Mouse (Mus musculus): ENCODE results near the gene Hdlbp. TPM values are rescaled to one million over a fixed set of nuclear protein-coding genes. Genes with fewer than 3 reads are reported as not detected.

The Hdlbp gene
- polyA plus RNA-seq, 1 experiment = 154 TPM

DNA sequence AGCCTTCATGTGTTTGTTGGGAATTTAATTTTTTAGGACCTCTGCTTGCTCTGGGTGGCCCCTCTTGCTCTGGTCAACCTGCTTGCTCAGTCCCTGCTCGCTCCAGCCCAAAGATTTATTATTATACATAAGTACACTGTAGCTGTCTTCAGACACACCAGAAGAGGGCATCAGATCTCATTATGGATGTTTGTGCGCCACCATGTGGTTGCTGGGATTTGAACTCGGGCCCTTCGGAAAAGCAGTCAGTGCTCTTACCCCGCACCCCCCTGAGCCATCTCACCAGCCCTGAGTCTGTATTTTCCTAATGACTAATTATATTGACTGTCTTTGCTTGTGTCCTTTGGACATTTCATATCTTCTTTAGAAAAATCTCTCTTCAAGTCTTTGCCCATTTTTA lies 99.5 kb downstream of the Hdlbp start:
- Histone ChIP-seq H3ac (ENCODE audit: control insufficient read depth, insufficient read length) (no peak overlapping the region), H3K79me2 (ENCODE audit: control insufficient read depth, insufficient read depth) (no peaks in the 10 kb centered on the region), H3K4me2 (ENCODE audit: low read depth) (no peak overlapping the region), H3K4me3 (no peak overlapping the region), H3K36me3 (ENCODE audit: control insufficient read depth, insufficient read depth) (no peaks in the 10 kb centered on the region), H3K27me3 (ENCODE audit: control insufficient read depth, insufficient read depth, insufficient read length) (peaks cover 20% of the 10 kb centered on the region)
- TF ChIP-seq POLR2A (IDR thresholded peaks at IDR 0.05; ENCODE audit: insufficient read length, low read depth) (no peak), POLR2AphosphoS2 (IDR thresholded peaks at IDR 0.05; ENCODE audit: insufficient read length, low read depth) (no peak), CEBPB (IDR thresholded peaks at IDR 0.05; ENCODE audit: insufficient read depth, poor library complexity, severe bottlenecking) (no peak), MAX (IDR thresholded peaks at IDR 0.05; ENCODE audit: low read depth) (no peak), USF1 (IDR thresholded peaks at IDR 0.05; ENCODE audit: low read depth) (no peak), TCF12 (IDR thresholded peaks at IDR 0.05; ENCODE audit: insufficient read depth, poor library complexity, severe bottlenecking) (no peak), TCF3 (IDR thresholded peaks at IDR 0.05; ENCODE audit: insufficient read length, low read depth) (no peak), E2F4 (IDR thresholded peaks at IDR 0.05; ENCODE audit: insufficient read depth) (no peak), SRF (IDR thresholded peaks at IDR 0.05; ENCODE audit: control insufficient read depth, insufficient read length, low read depth) (no peak), MYOD1 (IDR thresholded peaks at IDR 0.05; ENCODE audit: control insufficient read depth in 1 of 3, insufficient read length in 2 of 3, low read depth in 2 of 3) (no peak), MYOG (IDR thresholded peaks at IDR 0.05; ENCODE audit: control insufficient read depth in 1 of 3, insufficient read depth in 1 of 3, insufficient read length in 2 of 3, low read depth in 2 of 3) (no peak), REST (IDR thresholded peaks at IDR 0.05; ENCODE audit: insufficient read depth, insufficient read length) (no peak)

DNA sequence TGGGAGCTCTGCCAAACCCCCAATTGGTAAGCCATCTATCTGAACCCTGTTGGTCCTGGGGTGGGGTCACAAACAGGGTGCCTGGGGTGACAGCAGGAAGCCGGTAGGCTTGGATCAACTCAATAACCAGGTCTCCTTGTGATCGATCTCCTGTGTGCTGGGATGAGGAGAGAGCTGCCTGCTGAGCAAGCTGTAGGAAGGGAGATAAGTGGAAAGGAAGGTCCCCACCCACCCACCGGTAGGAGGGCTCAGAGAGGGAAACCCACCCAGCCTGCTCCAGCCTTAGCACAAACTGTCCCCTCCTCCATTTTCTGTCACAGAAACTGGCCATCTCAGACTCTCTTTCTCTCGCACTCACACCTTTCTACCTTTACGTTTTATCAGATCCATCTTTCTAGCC lies 101.3 kb downstream of the Hdlbp start:
- no peak overlapping the region for H3K4me3 ChIP-seq
- H3K27me3 ChIP-seq (ENCODE audit: control insufficient read depth, insufficient read depth, insufficient read length) = peaks cover 20% of the 10 kb centered on the region
- no peaks in the 10 kb centered on the region for H3K79me2 ChIP-seq (ENCODE audit: control insufficient read depth, insufficient read depth)
- TF ChIP-seq CEBPB (IDR thresholded peaks at IDR 0.05; ENCODE audit: insufficient read depth, poor library complexity, severe bottlenecking) = no peak
- TF ChIP-seq POLR2A (IDR thresholded peaks at IDR 0.05; ENCODE audit: insufficient read length, low read depth) = no peak
- no peak for TF ChIP-seq POLR2AphosphoS2 (IDR thresholded peaks at IDR 0.05; ENCODE audit: insufficient read length, low read depth)
- TF ChIP-seq MAX (IDR thresholded peaks at IDR 0.05; ENCODE audit: low read depth) = no peak
- no peak for TF ChIP-seq MYOG (IDR thresholded peaks at IDR 0.05; ENCODE audit: control insufficient read depth in 1 of 3, insufficient read depth in 1 of 3, insufficient read length in 2 of 3, low read depth in 2 of 3)
- TF ChIP-seq TCF3 (IDR thresholded peaks at IDR 0.05; ENCODE audit: insufficient read length, low read depth) = no peak
- no peak overlapping the region for H3K4me2 ChIP-seq (ENCODE audit: low read depth)
- no peaks in the 10 kb centered on the region for H3K36me3 ChIP-seq (ENCODE audit: control insufficient read depth, insufficient read depth)
- no peak overlapping the region for H3ac ChIP-seq (ENCODE audit: control insufficient read depth, insufficient read length)

DNA sequence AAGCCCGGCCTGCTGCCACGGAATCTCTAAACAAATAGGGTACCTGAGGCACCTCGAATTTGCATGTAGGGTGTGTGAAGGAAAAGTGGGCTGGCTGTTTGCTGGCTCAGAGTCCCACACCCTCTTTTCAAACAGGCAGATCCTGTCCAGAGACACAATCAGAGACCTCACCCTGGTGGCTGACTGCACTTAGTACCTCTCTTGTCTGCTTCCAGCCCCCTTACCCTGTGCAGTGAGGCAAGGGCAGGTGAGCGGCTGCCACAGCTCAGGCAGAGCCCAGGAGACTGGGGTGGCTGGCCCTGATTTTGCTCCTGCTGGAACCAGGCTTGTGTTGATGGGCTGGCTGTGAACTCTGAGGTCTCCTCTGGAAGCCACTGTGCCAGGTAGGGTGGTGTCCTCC lies 105.0 kb downstream of the Hdlbp start, which contains the start of gene Ano7:
Gene Ano7 (plus strand): TSS at position 266 of the 400 bp plus-strand sequence.
- TF ChIP-seq MAX (IDR thresholded peaks at IDR 0.05; ENCODE audit: low read depth) (no peak), USF1 (IDR thresholded peaks at IDR 0.05; ENCODE audit: low read depth) (no peak), SRF (IDR thresholded peaks at IDR 0.05; ENCODE audit: control insufficient read depth, insufficient read length, low read depth) (no peak), MYOG (IDR thresholded peaks at IDR 0.05; ENCODE audit: control insufficient read depth in 1 of 3, insufficient read depth in 1 of 3, insufficient read length in 2 of 3, low read depth in 2 of 3) (no peak), REST (IDR thresholded peaks at IDR 0.05; ENCODE audit: insufficient read depth, insufficient read length) (no peak), E2F4 (IDR thresholded peaks at IDR 0.05; ENCODE audit: insufficient read depth) (no peak), CEBPB (IDR thresholded peaks at IDR 0.05; ENCODE audit: insufficient read depth, poor library complexity, severe bottlenecking) (no peak), POLR2A (IDR thresholded peaks at IDR 0.05; ENCODE audit: insufficient read length, low read depth) (no peak), TCF12 (IDR thresholded peaks at IDR 0.05; ENCODE audit: insufficient read depth, poor library complexity, severe bottlenecking) (no peak), MYOD1 (IDR thresholded peaks at IDR 0.05; ENCODE audit: control insufficient read depth in 1 of 3, insufficient read length in 2 of 3, low read depth in 2 of 3) (no peak), TCF3 (IDR thresholded peaks at IDR 0.05; ENCODE audit: insufficient read length, low read depth) (no peak), POLR2AphosphoS2 (IDR thresholded peaks at IDR 0.05; ENCODE audit: insufficient read length, low read depth) (no peak)
- Histone ChIP-seq H3K79me2 (ENCODE audit: control insufficient read depth, insufficient read depth) (no peaks in the 10 kb centered on the region), H3K27me3 (ENCODE audit: control insufficient read depth, insufficient read depth, insufficient read length) (peaks cover 12% of the 10 kb centered on the region), H3ac (ENCODE audit: control insufficient read depth, insufficient read length) (no peak within 1 kb of the TSS), H3K36me3 (ENCODE audit: control insufficient read depth, insufficient read depth) (no peaks in the 10 kb centered on the region), H3K4me2 (ENCODE audit: low read depth) (no peak within 1 kb of the TSS), H3K4me3 (no peak within 1 kb of the TSS)

DNA sequence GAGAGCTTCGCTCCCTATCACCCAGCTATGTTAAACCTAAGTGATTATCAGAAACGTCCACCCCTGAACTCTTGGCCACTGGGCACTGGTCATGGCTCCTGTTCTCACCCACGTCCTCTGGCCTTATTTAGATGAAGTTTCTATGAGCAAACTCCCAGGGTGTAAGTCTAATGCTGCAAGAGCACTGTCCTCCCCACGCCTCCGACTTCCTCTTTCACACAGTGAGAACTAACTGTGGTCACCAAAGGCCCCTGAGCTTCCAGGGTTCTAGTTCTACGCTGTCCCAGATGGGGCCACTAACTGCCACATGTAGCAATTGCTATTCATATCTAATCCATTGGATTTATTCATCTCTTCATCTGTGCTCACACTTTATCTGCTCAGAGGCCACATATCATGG lies 113.0 kb downstream of the Hdlbp start:
- H3K4me3 ChIP-seq = no peak overlapping the region
- H3K79me2 ChIP-seq (ENCODE audit: control insufficient read depth, insufficient read depth) = no peaks in the 10 kb centered on the region
- no peak overlapping the region for H3K4me2 ChIP-seq (ENCODE audit: low read depth)
- H3ac ChIP-seq (ENCODE audit: control insufficient read depth, insufficient read length) = no peak overlapping the region
- no peak for TF ChIP-seq TCF3 (IDR thresholded peaks at IDR 0.05; ENCODE audit: insufficient read length, low read depth)
- no peak for TF ChIP-seq E2F4 (IDR thresholded peaks at IDR 0.05; ENCODE audit: insufficient read depth)
- no peak for TF ChIP-seq MAX (IDR thresholded peaks at IDR 0.05; ENCODE audit: low read depth)
- TF ChIP-seq POLR2AphosphoS2 (IDR thresholded peaks at IDR 0.05; ENCODE audit: insufficient read length, low read depth) = no peak
- TF ChIP-seq MYOG (IDR thresholded peaks at IDR 0.05; ENCODE audit: control insufficient read depth in 1 of 3, insufficient read depth in 1 of 3, insufficient read length in 2 of 3, low read depth in 2 of 3) = no peak
- TF ChIP-seq REST (IDR thresholded peaks at IDR 0.05; ENCODE audit: insufficient read depth, insufficient read length) = no peak
- TF ChIP-seq USF1 (IDR thresholded peaks at IDR 0.05; ENCODE audit: low read depth) = no peak
- TF ChIP-seq CEBPB (IDR thresholded peaks at IDR 0.05; ENCODE audit: insufficient read depth, poor library complexity, severe bottlenecking) = no peak
- no peak for TF ChIP-seq MYOD1 (IDR thresholded peaks at IDR 0.05; ENCODE audit: control insufficient read depth in 1 of 3, insufficient read length in 2 of 3, low read depth in 2 of 3)
- TF ChIP-seq TCF12 (IDR thresholded peaks at IDR 0.05; ENCODE audit: insufficient read depth, poor library complexity, severe bottlenecking) = no peak
- TF ChIP-seq POLR2A (IDR thresholded peaks at IDR 0.05; ENCODE audit: insufficient read length, low read depth) = no peak
- TF ChIP-seq SRF (IDR thresholded peaks at IDR 0.05; ENCODE audit: control insufficient read depth, insufficient read length, low read depth) = no peak
- peaks cover 31% of the 10 kb centered on the region for H3K36me3 ChIP-seq (ENCODE audit: control insufficient read depth, insufficient read depth)
- no peaks in the 10 kb centered on the region for H3K27me3 ChIP-seq (ENCODE audit: control insufficient read depth, insufficient read depth, insufficient read length)
